8 mouse cellular contexts compared by ENCODE assay signal in the genomic region with DNA sequence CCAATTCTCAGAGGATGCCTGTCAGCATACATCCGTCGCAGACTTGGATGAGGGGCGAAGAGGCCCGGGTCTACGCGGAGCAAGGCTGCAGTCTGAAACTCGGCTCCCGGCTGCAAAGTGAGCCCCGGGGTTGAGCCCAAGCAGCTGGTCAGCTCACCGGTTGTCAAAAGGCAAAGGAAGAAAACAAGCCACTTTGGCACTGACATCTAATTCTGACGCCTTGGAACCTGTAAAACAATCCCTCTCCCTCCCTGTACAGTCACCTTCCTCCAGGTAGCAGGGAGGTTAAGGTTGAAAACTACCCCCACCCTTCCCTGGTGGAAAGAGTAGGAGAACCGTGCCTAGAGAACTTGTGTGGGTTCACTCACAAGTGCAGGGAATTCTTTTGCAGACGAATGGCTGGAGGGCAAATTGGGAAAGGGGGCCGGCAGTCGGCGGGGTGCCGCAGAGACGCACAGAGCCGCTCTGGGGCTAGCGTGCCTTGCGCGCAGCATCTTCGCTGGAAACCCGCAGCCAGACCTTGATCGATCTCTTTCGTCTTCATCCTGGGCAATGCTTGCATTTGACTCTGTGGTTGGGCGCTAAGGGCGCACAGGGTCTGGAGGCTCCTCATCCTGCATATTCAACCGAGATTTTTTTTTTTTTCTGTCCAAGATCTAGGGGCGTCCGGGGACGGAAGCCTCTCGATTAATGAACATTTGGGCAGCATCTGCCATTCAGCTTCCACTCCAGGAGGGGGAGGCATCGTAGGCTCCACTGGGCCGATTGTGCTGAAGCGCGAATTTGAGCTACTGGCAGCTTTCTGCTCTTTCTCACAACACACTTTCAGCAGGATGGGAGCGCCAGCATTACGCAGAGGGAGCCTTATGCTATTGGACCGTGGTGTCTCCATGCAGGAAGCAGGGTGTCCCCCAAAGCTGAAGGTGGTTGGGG. TPM values are rescaled to one million over a fixed set of nuclear protein-coding genes. Genes with fewer than 3 reads are reported as not detected.
DNase-seq lines count a peak whose midpoint lies in the region; ATAC-seq lines count a peak whose summit lies in the region.

No protein-coding gene starts in this region.

- H3K9ac ChIP-seq in kidney, embryonic 14.5 days (ENCODE audit: low read depth, low read length) = peak overlapping the region; percentile 40
- H3K9ac ChIP-seq in hindbrain, embryonic 13.5 days = peak overlapping the region; percentile 71

- ATAC-seq in kidney, embryonic 14.5 days (ENCODE audit: low FRiP score, low TSS enrichment) = peak; percentile 73
- peak; percentile 81 for ATAC-seq in hindbrain, embryonic 13.5 days (ENCODE audit: low FRiP score)

- no peaks in the 10 kb centered on the region for H3K36me3 ChIP-seq in kidney, embryonic 14.5 days (ENCODE audit: control insufficient read depth, insufficient read depth, low read length)
- H3K36me3 ChIP-seq in hindbrain, embryonic 13.5 days = no peaks in the 10 kb centered on the region
- no peaks in the 10 kb centered on the region for H3K36me3 ChIP-seq in midbrain, embryonic 10.5 days

- H3K27me3 ChIP-seq in kidney, embryonic 14.5 days (ENCODE audit: control insufficient read depth, insufficient read depth, low read length) = peaks cover 4% of the 10 kb centered on the region
- peaks cover 14% of the 10 kb centered on the region for H3K27me3 ChIP-seq in hindbrain, embryonic 13.5 days
- H3K27me3 ChIP-seq in midbrain, embryonic 10.5 days (ENCODE audit: low read depth, poor library complexity, severe bottlenecking) = peaks cover 36% of the 10 kb centered on the region

- 0 out of 2 replicates have a peak, but pooled peaks cover 4% of the 10 kb centered on the region for H3K4me1 ChIP-seq in kidney, embryonic 14.5 days (ENCODE audit: control insufficient read depth, insufficient read depth, low read length)
- H3K4me1 ChIP-seq in hindbrain, embryonic 13.5 days (replicated peaks) = peaks cover 21% of the 10 kb centered on the region
- peaks cover 20% of the 10 kb centered on the region for H3K4me1 ChIP-seq in midbrain, embryonic 10.5 days

- peak overlapping the region; percentile 95 for H3K4me2 ChIP-seq in kidney, embryonic 14.5 days (replicated peaks; ENCODE audit: low read depth, low read length)
- H3K4me2 ChIP-seq in hindbrain, embryonic 13.5 days = peak overlapping the region; percentile 96

- intact Hi-C loops in left cerebral cortex, postnatal 10 days (cut with DNase I) = no loop called here

- under 1% methylated on average over 40 of the region's 40 CpGs for WGBS in kidney, embryonic 14.5 days
- under 1% methylated on average over 40 of the region's 40 CpGs for WGBS in hindbrain, embryonic 13.5 days
- under 1% methylated on average over 40 of the region's 40 CpGs for WGBS in midbrain, embryonic 10.5 days

- H3K27ac ChIP-seq in kidney, embryonic 14.5 days (ENCODE audit: low read depth, low read length) = no peak overlapping the region
- peak overlapping the region; percentile 40; the same call in 1 of the 2 replicates for H3K27ac ChIP-seq in hindbrain, embryonic 13.5 days
- H3K27ac ChIP-seq in midbrain, embryonic 10.5 days (replicated peaks) = peak overlapping the region; percentile 33; the same call in 1 of the 2 replicates

- DNase-seq in kidney, adult 8-10 months = no peak
- DNase-seq in embryo, embryonic 9.5 days (ENCODE audit: extremely low spot score) = peak; percentile 60
- DNase-seq in left cerebral cortex, postnatal 10 days (ENCODE audit: extremely low spot score in 1 of 2, low spot score in 2 of 2) = peak; percentile 58 to 67
- peak; percentile 54 for DNase-seq in midbrain, embryonic 10.5 days (ENCODE audit: low spot score)
- DNase-seq in telencephalon, adult 2 months (ENCODE audit: low read depth, low spot score) = peak; percentile 80
- no peak for DNase-seq in adrenal gland, adult (ENCODE audit: inconsistent age in 2 of 2, low spot score in 1 of 2)

- H3K9me3 ChIP-seq in kidney, embryonic 14.5 days (ENCODE audit: control insufficient read depth, low read length) = no peaks in the 10 kb centered on the region
- no peaks in the 10 kb centered on the region for H3K9me3 ChIP-seq in hindbrain, embryonic 13.5 days
- no peaks in the 10 kb centered on the region for H3K9me3 ChIP-seq in midbrain, embryonic 10.5 days (replicated peaks)

- H3K4me3 ChIP-seq in kidney, embryonic 14.5 days (ENCODE audit: low read length) = peak overlapping the region; percentile 47
- peak overlapping the region; percentile 55 for H3K4me3 ChIP-seq in hindbrain, embryonic 13.5 days
- peak overlapping the region; percentile 65 for H3K4me3 ChIP-seq in midbrain, embryonic 10.5 days

RNA-seq across cellular contexts. Expression of a gene that starts 1.1 kb away (rescaled TPM):
- 0.99 and 1.5 TPM in 2 replicates for polyA plus RNA-seq in kidney, embryonic 14.5 days (2014; fragmentation: Nextera tagmentation; extraction: Ambion mirVana)
- 0.36 and 0.65 TPM in 2 replicates for polyA plus RNA-seq in hindbrain, embryonic 13.5 days (2015; fragmentation: Nextera tagmentation; extraction: Ambion mirVana)
- 1 to 10 TPM; 4.7 to 5.0 TPM for total RNA-seq in left cerebral cortex, postnatal 10 days (2021)
- polyA plus RNA-seq in midbrain, embryonic 10.5 days (2016; fragmentation: Nextera tagmentation; extraction: Ambion mirVana) = 0.10 and 0.15 TPM in 2 replicates

Comparison
In these comparisons a context has a peak if more than half of its experiments do, and no peak if none do; other contexts are left out.
1. DNase-seq: peak in embryo, embryonic 9.5 days (single experiment), left cerebral cortex, postnatal 10 days (2 of 2), midbrain, embryonic 10.5 days (single experiment) and telencephalon, adult 2 months (single experiment); none in kidney, adult 8-10 months (0 of 2) and adrenal gland, adult (0 of 2).
2. Peak in every context shown above with its lines, with median percentiles within 50 percentile points of each other: H3K4me3 ChIP-seq.